Mouse (Mus musculus): ENCODE measurements at regions not wholly inside any gene's neighbourhood (a gene's known extent, or its start where the extent isn't known, plus 50 kb on each side); places are given as distances from the start of the nearest gene placed in this dataset.

DNA sequence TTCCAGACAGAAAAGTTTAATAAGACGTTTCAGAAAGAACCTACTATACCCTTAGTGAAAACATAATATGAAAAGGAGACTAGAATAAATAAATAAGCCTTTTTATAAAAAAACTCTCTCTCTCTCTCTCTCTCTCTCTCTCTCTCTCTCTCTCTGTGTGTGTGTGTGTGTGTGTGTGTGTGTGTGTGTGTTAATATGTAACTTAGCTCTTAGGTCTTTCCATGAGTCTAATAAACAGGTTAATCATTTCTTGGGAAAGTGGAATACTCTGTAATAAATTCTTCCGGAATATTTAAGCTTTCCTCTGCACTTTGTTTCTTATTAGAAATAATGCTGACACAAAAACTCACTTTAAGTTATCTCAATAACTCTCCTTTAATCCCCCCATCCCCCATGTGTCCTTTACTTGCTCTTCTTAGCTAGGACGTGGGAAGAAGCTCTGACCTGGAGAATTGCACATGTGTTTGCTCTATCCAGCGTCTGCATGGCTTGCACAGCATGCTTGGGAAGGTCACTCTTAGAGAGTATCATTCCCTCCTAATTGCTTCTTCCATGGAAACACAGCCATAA is 403.3 kb downstream of the Ets1 start:
- TF ChIP-seq CTCF (IDR thresholded peaks at IDR 0.05; ENCODE audit: low read depth), result no peak
- no peak for TF ChIP-seq EP300 (IDR thresholded peaks at IDR 0.05; ENCODE audit: low read depth)
